Mouse (Mus musculus) ovary, postnatal 10 days (tissue): Measurements from ENCODE around the gene Pdp2.

ENCODE experiments used
- DNase-seq: peaks from one replicate; pipeline ENCODE4 v3.0.0; 2022; ENCODE audit warnings: low spot score

Gene Pdp2

GRCm38 (mm10) chr8:104597656-104598055 lies 6.4 kb downstream of the Pdp2 start:
- DNase-seq: no peak

- no peak for DNase-seq
These were observed 7.2 kb downstream of the Pdp2 start for GRCm38 (mm10) chr8:104598496-104598895.

GRCm38 (mm10) chr8:104601386-104601785 lies 10.1 kb downstream of the Pdp2 start:
- no peak for DNase-seq

DNA sequence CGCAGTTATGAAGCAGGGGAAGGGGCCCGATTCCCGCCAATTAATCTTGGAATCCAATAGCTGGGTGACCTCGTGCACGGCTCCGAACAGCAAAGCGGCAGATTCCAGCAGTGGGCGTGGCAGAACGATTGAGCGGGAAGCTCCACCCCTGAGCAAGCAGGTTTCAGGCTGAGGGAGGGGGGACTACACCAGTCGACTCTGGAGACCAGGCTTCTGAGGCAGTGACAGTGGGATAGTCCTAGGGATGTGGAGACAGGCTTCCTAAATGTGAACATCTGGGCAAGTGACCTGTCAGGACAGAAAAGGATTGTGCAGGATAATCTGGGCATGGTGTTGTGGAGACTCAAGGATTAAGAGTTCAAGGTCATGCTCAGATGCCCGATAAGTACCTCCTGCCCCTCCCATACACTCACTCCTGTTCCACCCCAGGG lies 10.7 kb downstream of the Pdp2 start:
- no peak for DNase-seq

DNA sequence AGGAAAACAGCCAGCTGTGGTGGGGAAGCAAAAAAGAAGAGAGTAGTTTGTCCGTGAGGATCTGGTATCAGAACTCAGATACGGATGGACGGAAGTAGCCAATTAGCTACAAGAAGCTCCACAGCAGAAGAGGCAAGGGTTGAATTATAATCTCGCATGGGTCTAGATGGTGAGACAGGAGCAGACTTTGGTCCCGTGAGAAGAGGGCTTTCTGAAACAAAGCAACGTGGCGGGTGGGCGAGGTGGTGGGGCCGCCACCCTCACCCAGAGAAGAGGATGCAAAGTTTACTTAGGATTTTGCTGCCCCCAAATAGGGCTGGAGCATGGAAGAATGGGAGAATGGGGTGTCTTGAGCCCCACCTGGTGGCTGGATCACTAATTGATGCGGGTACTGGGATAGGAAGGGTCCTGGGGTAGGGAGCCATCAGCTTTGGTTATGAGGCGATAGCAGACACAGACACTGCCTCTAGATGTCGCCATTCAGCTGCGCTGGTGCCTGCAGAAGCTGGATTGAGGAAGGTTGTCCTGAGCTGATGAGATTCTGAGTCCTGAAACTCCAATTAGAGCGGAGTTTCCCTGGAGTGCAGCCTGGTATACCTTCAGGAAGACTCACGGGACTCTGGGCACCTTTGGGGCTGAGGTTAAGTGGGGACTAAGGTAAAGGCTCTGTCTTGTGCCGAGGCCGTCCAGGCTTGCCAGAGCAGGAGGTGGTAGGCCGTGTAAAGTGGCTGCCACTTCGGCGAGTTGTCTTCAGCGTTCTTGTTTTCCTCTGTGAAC lies 11.4 kb downstream of the Pdp2 start:
- DNase-seq: peak; percentile 57

DNA sequence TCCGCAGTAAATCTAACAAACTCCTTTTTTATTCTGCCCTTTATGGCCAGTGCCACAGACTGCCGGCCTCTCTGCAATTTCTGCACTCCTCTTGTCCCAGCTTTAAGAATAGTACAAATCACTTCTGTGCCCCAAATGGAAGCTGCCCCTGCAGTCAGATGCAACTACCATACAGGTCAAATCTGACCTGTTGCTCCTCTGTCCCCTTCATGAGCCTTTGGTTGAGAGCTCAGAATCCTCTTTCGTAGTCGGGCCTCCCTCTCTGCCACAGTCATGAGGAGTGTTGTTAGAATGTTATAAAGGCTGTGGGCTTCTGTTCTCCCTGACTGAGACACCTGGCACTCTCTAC lies 12.0 kb downstream of the Pdp2 start:
- no peak for DNase-seq

GRCm38 (mm10) chr8:104606329-104606728 lies 15.1 kb downstream of the Pdp2 start:
- no peak for DNase-seq

DNA sequence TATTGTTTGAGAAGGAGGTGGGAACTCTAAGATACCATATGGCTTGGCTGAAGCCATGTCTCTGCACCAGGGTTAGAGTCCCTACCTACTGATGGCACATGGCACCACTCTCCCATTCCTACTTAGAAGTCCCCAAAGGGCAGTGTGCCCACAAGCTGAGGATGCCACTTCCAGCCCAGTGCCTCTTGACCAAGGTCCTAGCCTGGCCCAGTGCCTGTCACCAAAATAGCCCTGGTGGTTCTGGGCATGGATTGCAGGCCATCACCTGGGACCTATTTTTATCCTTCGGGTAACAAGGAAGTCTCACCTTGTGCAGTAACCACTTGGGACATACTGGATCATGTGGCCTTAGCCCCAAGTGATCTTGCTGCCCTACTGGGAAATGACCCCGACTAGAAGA lies 16.7 kb downstream of the Pdp2 start:
- DNase-seq: no peak

DNA sequence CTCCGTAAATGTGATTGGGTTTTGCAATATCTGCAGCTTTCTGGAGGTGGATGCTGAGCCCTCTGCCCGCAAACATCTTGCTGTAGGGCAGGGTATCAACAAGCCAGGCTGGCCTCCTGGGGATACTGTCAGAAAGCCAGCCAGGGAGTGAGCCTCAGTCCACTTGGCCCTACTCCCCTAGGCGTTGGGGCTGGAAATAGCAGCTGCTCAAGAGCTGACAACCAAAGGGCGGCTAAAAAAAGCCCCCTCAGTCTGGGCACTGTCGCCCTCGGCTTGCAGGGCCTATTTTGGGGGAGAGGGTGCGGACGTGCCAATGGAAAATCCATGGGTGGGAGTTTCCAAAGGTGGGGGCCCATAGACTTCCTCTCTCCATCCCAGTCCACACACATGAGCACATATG lies 18.0 kb downstream of the Pdp2 start:
- DNase-seq: no peak

- DNase-seq: no peak
These were observed 19.0 kb downstream of the Pdp2 start for GRCm38 (mm10) chr8:104610185-104610766.

DNA sequence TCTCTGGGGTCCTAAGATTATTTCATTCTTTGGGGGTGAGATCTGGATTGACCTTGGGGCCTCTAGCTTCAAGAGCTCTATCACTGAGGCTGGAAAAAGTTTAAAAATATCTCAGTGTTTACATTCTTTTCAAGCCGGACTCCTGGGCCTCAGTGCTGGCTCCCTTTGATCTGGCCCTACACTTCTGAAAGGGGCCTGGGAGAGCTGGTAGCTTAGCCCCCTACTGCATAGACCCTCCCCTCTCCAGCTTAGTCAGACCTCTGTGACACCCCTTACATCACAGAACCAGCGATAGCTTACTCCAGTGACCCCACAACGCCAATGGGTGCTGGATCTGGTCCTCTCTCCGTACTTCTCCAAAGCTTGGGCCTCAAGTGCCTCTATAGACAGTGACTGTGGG lies 20.4 kb downstream of the Pdp2 start:
- DNase-seq: no peak

DNA sequence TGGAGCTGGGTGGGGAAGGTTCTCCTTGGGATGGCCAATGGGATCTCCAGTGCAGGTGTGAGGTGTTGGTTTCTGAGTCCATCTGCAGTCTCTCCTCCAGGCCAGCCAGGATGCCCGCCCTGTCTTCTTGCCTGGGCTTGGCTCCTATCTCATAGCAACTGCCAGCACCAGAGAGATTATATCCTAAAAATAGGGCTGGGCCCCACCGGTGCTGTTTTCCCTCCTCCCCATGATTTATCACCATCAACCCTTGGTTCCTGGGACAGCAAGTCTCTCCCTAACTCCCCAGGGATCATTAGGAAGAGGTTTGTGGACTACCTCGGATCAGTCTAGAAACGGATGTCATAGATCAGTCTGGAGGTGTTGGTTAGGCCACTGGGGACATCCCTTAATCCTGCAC lies 21.9 kb downstream of the Pdp2 start:
- DNase-seq: no peak

DNA sequence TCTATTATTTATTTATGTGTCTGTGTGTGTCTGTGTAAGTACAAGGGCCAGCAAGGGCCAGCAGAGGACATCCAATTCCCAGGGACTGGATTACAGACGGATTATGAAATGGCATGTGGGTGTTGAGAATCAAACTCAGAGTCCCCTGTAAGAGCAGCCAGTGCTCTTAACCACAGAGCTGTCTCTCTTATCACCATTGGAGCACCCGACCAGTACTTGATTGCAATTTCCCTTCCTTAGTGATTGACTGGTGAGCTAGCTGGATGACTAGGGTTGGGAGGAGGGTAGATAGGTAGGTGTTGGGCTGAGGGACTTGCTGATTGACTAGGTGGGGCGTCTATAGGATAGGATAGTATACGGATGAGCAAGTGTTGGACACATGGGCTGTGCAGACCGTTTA lies 29.5 kb downstream of the Pdp2 start:
- no peak for DNase-seq

DNA sequence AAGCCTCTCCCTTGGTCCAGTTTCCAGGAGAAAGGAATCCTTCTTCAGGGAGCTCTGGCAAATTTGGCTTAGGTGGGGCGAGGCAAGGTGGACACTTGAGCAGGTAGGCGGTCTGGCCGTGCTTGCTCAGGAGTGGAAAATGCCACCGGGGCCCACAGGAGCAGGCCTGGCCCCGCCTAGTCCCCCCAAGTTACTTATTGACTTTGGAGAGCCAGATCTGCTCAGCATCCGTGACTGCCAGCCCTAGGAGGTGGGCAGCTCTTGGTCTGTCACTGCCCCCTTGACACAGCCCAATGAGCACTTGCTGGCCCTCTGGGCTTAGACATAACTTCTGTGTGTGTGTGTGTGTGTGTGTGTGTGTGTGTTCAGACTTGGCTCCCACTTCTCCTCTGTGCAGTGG lies 32.9 kb downstream of the Pdp2 start, which contains the start of gene Cdh16:
Gene Cdh16, minus strand, starts transcription at position 236 of the 400 bp plus-strand sequence.
- DNase-seq: no peak

GRCm38 (mm10) chr8:104627065-104627740 lies 36.0 kb downstream of the Pdp2 start:
- no peak for DNase-seq

- DNase-seq: no peak
These were observed 37.2 kb downstream of the Pdp2 start for GRCm38 (mm10) chr8:104628402-104628801.

- DNase-seq: no peak
These were observed 38.3 kb downstream of the Pdp2 start for GRCm38 (mm10) chr8:104629306-104630110.

DNA sequence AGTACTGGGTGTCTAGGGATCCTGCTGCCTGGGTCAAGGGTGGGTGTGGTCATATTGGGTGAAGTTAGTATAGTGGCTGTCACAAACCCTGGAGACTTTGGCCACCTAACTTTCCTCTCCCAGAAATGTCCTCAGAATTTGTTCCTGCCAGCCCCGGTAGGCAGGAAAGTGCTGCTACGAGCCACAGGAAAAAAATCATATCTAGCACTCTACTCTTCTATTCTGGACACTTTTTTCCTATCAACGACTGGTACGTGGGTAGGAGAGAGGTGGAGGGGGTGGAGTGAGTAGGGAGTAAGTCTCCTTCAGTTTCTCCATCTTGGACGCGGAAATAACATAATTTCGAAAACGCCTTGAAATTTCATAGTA lies 38.8 kb downstream of the Pdp2 start:
- no peak for DNase-seq

- no peak for DNase-seq
These were observed 39.3 kb downstream of the Pdp2 start for GRCm38 (mm10) chr8:104630574-104630973.

DNA sequence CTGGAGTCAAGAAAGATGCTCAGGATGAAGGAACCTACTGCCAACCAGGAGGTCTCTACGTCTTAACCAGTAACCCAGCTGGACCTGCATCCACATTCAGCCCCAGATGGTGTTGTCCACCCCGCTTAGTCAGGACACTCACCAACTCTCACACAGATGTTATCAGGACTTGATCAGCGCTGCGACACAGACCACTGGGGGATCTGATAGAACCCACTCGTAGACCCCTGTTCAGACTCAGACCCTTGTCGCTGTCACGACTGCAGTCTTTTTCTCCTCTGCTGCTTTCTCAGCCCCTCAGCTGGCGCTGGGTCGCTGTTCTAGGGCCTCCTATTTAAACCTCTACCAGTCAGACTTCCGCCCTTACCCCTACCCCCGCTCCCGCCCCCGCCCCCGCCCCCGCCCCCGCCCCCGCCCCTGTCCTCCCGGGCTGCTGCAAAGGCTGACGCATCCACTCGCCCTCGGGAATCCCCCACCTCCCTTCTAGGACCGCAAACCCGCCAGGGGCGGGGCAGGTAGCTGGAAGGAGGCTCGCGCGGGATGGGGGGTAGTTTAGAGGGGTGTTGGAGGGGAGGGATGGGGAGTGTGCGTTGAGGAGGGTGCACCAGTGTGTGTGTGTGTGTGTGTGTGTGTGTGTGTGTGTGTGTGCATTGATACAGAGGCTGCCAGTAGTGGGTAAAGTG lies 39.9 kb downstream of the Pdp2 start, which contains the start of gene Rrad:
Gene Rrad, minus strand, starts transcription at position 347 of the 683 bp plus-strand sequence.
- no peak for DNase-seq

GRCm38 (mm10) chr8:104631975-104632374 lies 40.7 kb downstream of the Pdp2 start:
- DNase-seq: no peak

- no peak for DNase-seq
These were observed 41.2 kb downstream of the Pdp2 start for GRCm38 (mm10) chr8:104632486-104632885.
